Mouse (Mus musculus): ENCODE data around the gene Sertad4. TPM values are rescaled to one million over a fixed set of nuclear protein-coding genes. Genes with fewer than 3 reads are reported as not detected.

Gene Sertad4
- total RNA-seq, 2 experiments from 2014 or later = 29.2 to 30.8 TPM

GRCm38 (mm10) chr1:192814700-192815099, 40.9 kb downstream of the Sertad4 start:
- DNase-seq (ENCODE audit: low spot score in 2 of 2) = no peak

DNA sequence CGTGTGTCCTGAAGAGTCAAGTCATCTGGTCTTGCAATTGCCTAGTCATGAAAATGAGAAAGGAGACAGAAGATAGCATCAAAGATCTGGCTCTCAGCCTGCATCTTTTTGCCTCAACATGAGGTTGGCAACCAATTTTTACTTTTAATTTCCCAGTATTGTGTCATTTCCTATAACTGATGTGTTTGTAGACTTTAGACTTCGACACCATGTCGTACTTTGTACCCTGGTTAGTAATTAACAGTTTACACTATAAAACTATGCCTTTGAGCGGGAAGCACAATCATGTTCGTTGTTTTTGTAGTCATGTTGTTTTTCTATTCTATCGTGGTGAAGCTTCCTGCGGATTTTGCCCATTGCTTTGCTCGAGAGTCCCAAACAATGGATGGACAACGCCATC, 42.8 kb downstream of the Sertad4 start:
- DNase-seq (ENCODE audit: low spot score in 2 of 2) = no peak

DNA sequence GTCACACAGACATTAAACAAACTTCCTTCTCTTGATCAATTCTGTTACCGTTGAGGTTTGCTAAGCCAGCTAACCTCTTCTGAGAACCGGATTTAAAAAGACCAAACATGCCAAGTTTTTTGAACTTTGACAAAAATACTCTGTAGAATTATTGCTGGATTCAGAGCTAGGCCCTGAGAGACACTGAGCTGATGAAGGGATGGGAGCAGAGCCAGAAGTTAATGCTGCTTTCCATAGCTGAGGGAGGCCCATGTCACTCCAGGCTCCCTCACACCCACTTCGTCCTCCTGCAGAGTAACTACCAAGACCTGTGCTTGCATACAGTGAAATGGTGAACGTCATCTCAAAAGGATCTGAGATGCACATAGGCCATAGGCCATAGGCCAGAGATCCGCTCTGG, 43.3 kb downstream of the Sertad4 start:
- no peak for DNase-seq (ENCODE audit: low spot score in 2 of 2)

DNA sequence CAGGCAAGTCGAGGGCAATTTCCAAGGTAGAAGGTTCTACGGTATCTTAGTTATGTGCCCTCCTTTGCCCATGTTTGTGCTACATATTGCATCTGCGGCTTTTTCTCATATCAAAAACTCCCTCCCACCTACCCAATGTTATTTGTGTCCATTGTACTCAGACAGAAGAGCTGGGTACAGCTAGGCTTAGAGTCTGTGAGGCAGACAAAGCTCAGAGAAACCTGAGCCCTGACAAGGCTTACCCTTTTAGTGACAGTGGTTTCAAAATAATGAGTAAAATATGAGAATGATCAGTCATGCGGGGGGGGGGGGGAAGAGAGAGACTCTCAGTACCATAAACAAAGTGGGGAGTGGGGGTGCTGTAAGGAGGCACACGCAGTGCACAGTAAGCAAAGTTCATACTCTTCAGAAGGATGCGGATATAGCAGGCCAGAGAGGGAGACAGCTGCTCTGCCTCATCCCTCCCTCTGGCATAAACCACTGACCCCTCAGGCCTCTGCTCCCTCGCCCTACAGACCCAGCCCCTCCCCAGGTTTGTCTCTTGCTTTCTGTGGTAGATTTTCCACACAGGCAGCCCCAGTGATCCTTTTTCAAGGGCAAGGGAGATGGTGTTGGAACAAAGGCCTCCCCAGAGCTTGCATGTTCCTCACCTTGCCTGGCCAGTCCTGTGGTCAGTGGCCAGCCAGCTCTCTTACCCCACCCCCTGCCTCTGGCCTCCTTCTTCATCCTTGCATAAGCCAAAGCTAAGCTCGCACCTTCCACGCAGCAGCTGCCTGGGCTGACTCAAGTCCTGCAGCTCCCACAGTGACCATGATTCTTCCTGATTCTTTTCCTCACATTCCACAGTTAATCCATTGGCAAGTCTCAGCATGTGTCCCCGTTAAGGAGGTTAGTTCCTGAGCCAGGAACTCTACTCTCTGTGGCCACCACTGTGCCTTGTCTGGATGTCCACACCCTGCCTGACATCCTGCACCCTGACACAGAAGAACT, 49.1 kb downstream of the Sertad4 start:
- DNase-seq (ENCODE audit: low spot score in 2 of 2) = peak in 1 of 2 experiments; percentile 61

DNA sequence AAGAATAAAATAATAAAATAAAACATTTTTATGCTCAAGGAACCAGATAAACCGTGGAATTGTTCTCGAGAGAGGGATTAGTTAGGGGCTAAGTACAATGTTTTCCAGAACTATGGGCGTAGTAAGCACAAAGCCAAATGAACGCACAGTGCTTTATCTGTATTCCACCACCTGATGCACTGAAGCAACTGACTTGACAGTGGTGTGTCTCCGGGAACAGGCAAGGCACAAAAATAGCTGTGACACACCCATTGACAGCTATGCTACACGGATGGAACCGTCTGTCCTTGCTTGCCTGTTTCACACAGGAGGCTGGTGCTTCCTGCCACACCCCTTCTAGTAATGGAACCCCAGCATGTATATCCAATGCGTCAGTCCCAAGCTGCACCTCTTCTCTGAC, 55.2 kb downstream of the Sertad4 start:
- DNase-seq (ENCODE audit: low spot score in 2 of 2) = no peak

- DNase-seq (ENCODE audit: low spot score in 2 of 2) = peak in 1 of 2 experiments; percentile 49
These were observed 56.2 kb downstream of the Sertad4 start for GRCm38 (mm10) chr1:192799165-192799991.

- DNase-seq (ENCODE audit: low spot score in 2 of 2) = peak; percentile 69 to 89
These were observed 57.1 kb downstream of the Sertad4 start for GRCm38 (mm10) chr1:192798212-192799164.

DNA sequence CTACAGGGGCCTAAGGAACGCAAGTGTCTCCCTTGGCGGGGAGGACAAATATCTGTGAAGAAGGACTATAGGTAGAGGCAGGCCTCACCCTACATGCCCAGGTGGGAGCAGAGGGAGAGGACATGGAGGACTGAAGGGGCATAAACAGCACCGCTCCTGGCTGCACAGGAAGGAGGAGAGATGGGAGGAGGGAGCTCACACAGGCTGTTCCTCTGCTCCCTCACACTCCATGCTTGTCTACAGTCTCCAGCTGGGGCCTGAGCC, 58.6 kb downstream of the Sertad4 start:
- DNase-seq (ENCODE audit: low spot score in 2 of 2) = no peak

- no peak for DNase-seq (ENCODE audit: low spot score in 2 of 2)
These were observed 59.1 kb downstream of the Sertad4 start for GRCm38 (mm10) chr1:192796201-192797010.

GRCm38 (mm10) chr1:192794957-192795745, 60.4 kb downstream of the Sertad4 start:
- no peak for DNase-seq (ENCODE audit: low spot score in 2 of 2)

Other genes with a start within 250 kb of the Sertad4 start
- gene Hhat, start 84.5 kb downstream of the Sertad4 start, total RNA-seq (2021) = 1 to 10 TPM; 6.2 to 8.1 TPM
- gene Syt14, start 180.0 kb upstream of the Sertad4 start, total RNA-seq (2021) = 1 to 10 TPM; 1.4 to 1.5 TPM

Measured in gastrocnemius, postnatal 4 days (tissue).